Mouse (Mus musculus): ENCODE data around the gene Gm609. TPM values are rescaled to one million over a fixed set of nuclear protein-coding genes. Genes with fewer than 3 reads are reported as not detected.

The Gm609 gene
- polyA plus RNA-seq, 1 experiment, result 2.2 TPM

DNA sequence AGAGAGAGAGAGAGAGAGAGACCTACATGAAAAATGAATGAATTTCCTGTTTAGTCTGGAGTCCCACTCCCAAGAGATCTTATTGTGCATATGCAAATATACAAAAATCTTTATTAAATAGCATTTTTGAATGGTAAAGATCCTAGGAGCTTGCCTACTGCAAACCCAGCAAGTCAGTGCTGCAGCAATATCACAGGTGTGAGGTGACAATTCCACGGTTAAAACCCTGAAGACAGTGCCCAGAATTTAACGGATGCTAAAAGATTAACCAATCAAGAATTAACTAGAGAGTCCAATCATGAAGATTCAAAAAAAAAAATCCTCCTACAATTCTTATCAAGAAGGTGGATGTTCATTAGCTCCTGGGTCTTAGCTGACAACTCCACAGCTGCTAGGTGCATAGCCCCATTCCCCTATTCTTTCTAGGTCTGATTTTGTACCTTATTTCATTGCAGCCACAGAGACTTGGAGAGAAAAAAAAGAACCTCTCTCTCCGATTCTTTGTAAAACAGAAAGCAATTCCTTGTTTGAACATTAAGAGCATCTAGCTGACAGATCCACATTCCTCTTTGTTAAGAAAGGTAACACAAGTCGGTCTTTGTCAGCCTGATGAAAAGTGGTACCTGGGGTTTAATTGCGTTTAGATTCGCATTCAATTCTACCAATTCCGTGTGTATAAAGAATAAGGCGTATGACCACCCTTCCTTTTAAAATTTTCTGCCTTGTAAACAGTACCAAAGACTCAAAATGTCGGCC is 84.9 kb downstream of the Gm609 start:
- H3K27ac ChIP-seq (ENCODE audit: insufficient read depth, low read depth, low read length), result peak overlapping the region; percentile 72
- WGBS, result 63% methylated on average over 9 of the region's 9 CpGs
- no peaks in the 10 kb centered on the region for H3K27me3 ChIP-seq (ENCODE audit: control insufficient read depth, insufficient read depth, low read length)
- no peaks in the 10 kb centered on the region for H3K4me1 ChIP-seq (ENCODE audit: control insufficient read depth, insufficient read depth, insufficient read length, low read length)
- TF ChIP-seq POLR2A (IDR thresholded peaks at IDR 0.05; ENCODE audit: low read depth, low read length) (no peak), CTCF (IDR thresholded peaks at IDR 0.05; ENCODE audit: extremely low read depth, insufficient read length, insufficient replicate concordance, low read depth, low read length) (no peak)
- peaks cover 1% of the 10 kb centered on the region; the same call in 1 of the 2 replicates for H3K36me3 ChIP-seq (ENCODE audit: control insufficient read depth, insufficient read depth, low read length)
- H3K4me3 ChIP-seq (ENCODE audit: low read depth, low read length), result peak overlapping the region; percentile 76; the same call in 1 of the 2 replicates

DNA sequence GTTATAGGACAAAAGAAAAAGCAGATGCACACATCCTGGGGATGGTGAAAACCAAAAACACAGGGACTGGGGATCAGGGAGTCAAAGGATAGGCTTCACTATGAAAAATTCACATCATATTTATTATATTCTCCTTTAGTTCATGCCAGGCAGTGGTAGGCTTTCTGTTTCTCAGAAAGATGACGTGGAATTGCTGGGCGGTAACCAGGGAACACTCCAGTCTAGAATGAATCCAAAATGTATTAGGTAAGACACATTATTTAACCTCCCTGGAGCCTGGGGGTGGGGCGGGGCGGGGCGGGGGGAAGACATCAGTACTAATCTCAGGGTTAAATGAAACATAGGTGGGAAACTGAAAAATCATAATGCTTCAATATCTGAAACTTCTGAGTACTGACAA is 85.7 kb downstream of the Gm609 start:
- Histone ChIP-seq H3K4me1 (ENCODE audit: control insufficient read depth, insufficient read depth, insufficient read length, low read length) (no peaks in the 10 kb centered on the region), H3K36me3 (ENCODE audit: control insufficient read depth, insufficient read depth, low read length) (peaks cover 1% of the 10 kb centered on the region; the same call in 1 of the 2 replicates), H3K27ac (ENCODE audit: insufficient read depth, low read depth, low read length) (no peak overlapping the region), H3K4me3 (ENCODE audit: low read depth, low read length) (no peak overlapping the region), H3K27me3 (ENCODE audit: control insufficient read depth, insufficient read depth, low read length) (no peaks in the 10 kb centered on the region)
- WGBS, result 86% methylated on average over 5 of the region's 5 CpGs
- TF ChIP-seq POLR2A (IDR thresholded peaks at IDR 0.05; ENCODE audit: low read depth, low read length), result no peak
- TF ChIP-seq CTCF (IDR thresholded peaks at IDR 0.05; ENCODE audit: extremely low read depth, insufficient read length, insufficient replicate concordance, low read depth, low read length), result no peak

DNA sequence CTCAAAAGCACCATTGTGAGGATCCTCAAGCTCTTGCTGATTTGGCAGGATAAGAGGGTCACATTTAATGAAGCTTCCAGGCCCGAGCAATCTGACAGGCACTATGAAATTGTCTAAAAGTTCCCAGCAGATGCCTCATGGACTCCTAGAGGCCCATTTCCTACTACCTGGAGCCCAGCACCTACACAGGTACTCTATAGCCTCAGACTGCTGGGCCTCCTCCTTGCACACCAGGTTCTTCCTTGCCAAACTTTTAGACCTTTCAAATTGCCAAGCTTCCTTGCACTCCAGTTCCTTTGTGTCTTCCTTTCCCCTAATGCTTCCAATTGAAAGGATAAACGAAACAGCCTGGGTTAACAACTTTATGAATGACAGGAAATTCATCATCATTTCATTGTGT is 89.8 kb downstream of the Gm609 start:
- Histone ChIP-seq H3K4me1 (ENCODE audit: control insufficient read depth, insufficient read depth, insufficient read length, low read length) (no peaks in the 10 kb centered on the region), H3K36me3 (ENCODE audit: control insufficient read depth, insufficient read depth, low read length) (0 out of 2 replicates have a peak, but pooled peaks cover 2% of the 10 kb centered on the region), H3K4me3 (ENCODE audit: low read depth, low read length) (no peak overlapping the region), H3K27ac (ENCODE audit: insufficient read depth, low read depth, low read length) (peak overlapping the region; percentile 49), H3K27me3 (ENCODE audit: control insufficient read depth, insufficient read depth, low read length) (no peaks in the 10 kb centered on the region)
- 80% methylated on average over 2 of the region's 2 CpGs for WGBS
- TF ChIP-seq POLR2A (IDR thresholded peaks at IDR 0.05; ENCODE audit: low read depth, low read length) (no peak), CTCF (IDR thresholded peaks at IDR 0.05; ENCODE audit: extremely low read depth, insufficient read length, insufficient replicate concordance, low read depth, low read length) (no peak)

DNA sequence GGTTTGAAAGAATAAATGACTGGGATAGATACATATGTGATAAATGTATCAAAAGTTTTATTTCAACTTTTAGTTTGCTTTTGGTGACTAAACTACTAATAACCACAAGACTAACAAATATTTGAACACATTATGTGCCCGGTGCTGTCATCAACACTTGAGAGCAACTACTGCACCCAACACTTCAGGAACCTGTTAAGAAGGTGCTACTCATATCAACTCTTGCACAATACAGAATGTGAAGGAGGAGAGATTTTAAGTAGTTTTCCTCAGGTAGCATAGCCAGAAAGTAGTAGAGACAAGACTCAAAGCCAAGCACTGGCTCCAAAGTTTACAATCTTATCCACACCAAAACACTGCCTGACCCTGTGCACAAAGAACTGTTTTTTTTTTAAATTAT is 90.7 kb downstream of the Gm609 start:
- H3K36me3 ChIP-seq (ENCODE audit: control insufficient read depth, insufficient read depth, low read length), result 0 out of 2 replicates have a peak, but pooled peaks cover 2% of the 10 kb centered on the region
- no peaks in the 10 kb centered on the region for H3K4me1 ChIP-seq (ENCODE audit: control insufficient read depth, insufficient read depth, insufficient read length, low read length)
- 64% methylated on average over 1 of the region's 1 CpGs for WGBS

DNA sequence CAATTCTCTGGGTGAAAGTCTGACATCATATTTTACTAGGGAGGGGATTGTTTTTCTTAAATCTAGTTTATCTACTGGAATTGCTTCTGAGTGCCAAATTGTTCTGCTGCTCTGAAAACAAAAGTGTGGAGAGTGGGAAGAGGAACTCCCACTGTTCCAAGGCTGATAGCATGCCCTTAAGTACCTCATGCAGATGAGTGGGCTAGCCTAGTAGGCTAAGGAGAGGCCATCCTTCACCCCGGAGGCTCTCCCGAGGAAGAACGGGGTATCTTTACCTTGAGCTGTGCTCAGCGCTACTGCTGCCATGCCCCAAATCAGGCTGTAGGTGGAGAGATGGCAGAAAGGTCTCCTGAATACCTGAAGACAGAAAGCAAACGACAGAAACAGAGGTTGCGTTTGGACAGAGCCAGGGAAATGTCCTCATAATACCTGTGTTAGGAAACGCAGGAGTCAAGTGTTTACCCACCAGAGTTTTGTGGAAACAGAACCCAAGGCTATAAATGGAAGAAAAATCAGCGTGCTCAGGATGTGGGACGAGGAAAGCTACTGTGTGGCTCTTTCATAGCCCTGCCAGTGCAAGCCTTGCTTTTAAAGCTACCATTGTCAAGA is 92.7 kb downstream of the Gm609 start:
- Histone ChIP-seq H3K36me3 (ENCODE audit: control insufficient read depth, insufficient read depth, low read length) (peaks cover 4% of the 10 kb centered on the region; the same call in 1 of the 2 replicates), H3K27me3 (ENCODE audit: control insufficient read depth, insufficient read depth, low read length) (no peaks in the 10 kb centered on the region), H3K27ac (ENCODE audit: insufficient read depth, low read depth, low read length) (peak overlapping the region; percentile 43), H3K4me3 (ENCODE audit: low read depth, low read length) (no peak overlapping the region), H3K4me1 (ENCODE audit: control insufficient read depth, insufficient read depth, insufficient read length, low read length) (no peaks in the 10 kb centered on the region)
- WGBS, result 62% methylated on average over 9 of the region's 9 CpGs
- TF ChIP-seq POLR2A (IDR thresholded peaks at IDR 0.05; ENCODE audit: low read depth, low read length), result no peak
- no peak for TF ChIP-seq CTCF (IDR thresholded peaks at IDR 0.05; ENCODE audit: extremely low read depth, insufficient read length, insufficient replicate concordance, low read depth, low read length)

More for the DNA sequence above, 90.7 kb downstream of the Gm609 start:
- Histone ChIP-seq H3K27me3 (ENCODE audit: control insufficient read depth, insufficient read depth, low read length) (no peaks in the 10 kb centered on the region), H3K27ac (ENCODE audit: insufficient read depth, low read depth, low read length) (no peak overlapping the region), H3K4me3 (ENCODE audit: low read depth, low read length) (no peak overlapping the region)
- TF ChIP-seq POLR2A (IDR thresholded peaks at IDR 0.05; ENCODE audit: low read depth, low read length), result no peak

DNA sequence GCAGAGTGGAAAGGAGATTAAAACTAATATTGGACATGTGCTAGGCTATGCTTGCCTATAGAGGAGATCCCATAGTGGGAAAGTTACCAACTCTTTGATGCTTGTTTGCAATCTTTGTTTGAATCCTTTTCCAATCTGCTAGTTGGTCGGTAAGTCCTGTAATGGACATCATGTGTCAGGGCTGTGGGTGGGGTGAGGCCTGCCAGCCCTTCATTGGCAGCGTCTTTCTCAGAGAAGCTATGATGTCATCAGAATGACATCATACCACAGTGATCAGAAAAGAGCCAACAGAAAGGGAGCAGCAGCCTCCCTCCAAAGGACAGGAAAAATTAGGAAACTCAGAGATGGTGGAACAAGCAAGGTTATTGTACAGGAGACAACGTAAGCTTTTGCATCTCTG is 93.4 kb downstream of the Gm609 start:
- Histone ChIP-seq H3K27ac (ENCODE audit: insufficient read depth, low read depth, low read length) (no peak overlapping the region), H3K4me3 (ENCODE audit: low read depth, low read length) (no peak overlapping the region), H3K4me1 (ENCODE audit: control insufficient read depth, insufficient read depth, insufficient read length, low read length) (no peaks in the 10 kb centered on the region), H3K36me3 (ENCODE audit: control insufficient read depth, insufficient read depth, low read length) (peaks cover 8% of the 10 kb centered on the region), H3K27me3 (ENCODE audit: control insufficient read depth, insufficient read depth, low read length) (no peaks in the 10 kb centered on the region)
- TF ChIP-seq POLR2A (IDR thresholded peaks at IDR 0.05; ENCODE audit: low read depth, low read length) (no peak), CTCF (IDR thresholded peaks at IDR 0.05; ENCODE audit: extremely low read depth, insufficient read length, insufficient replicate concordance, low read depth, low read length) (no peak)
- WGBS, result 79% methylated on average over 3 of the region's 3 CpGs

DNA sequence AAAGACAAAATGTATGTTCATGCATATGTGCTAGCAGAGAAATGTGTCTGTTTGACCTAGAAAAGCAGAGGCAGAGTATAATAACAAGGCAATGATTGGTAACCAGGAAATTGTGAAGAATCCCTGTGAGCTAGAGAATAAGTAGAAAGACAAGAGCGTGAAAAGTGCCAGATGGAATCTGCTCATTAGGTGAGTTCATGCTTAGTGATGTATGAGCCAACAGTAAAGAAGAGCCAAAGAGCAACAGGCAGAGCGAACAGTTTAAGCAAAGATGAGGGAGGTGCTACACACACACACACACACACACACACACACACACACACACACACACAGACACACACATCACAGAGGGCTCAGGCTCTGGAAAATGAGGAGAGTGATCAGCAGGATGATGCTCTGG is 95.3 kb downstream of the Gm609 start:
- H3K27ac ChIP-seq (ENCODE audit: insufficient read depth, low read depth, low read length), result no peak overlapping the region
- H3K4me1 ChIP-seq (ENCODE audit: control insufficient read depth, insufficient read depth, insufficient read length, low read length), result no peaks in the 10 kb centered on the region
- H3K36me3 ChIP-seq (ENCODE audit: control insufficient read depth, insufficient read depth, low read length), result peaks cover 15% of the 10 kb centered on the region
- no peaks in the 10 kb centered on the region for H3K27me3 ChIP-seq (ENCODE audit: control insufficient read depth, insufficient read depth, low read length)
- WGBS, result 85% methylated on average over 2 of the region's 2 CpGs
- no peak overlapping the region for H3K4me3 ChIP-seq (ENCODE audit: low read depth, low read length)
- TF ChIP-seq CTCF (IDR thresholded peaks at IDR 0.05; ENCODE audit: extremely low read depth, insufficient read length, insufficient replicate concordance, low read depth, low read length), result no peak
- no peak for TF ChIP-seq POLR2A (IDR thresholded peaks at IDR 0.05; ENCODE audit: low read depth, low read length)
